Mouse (Mus musculus) left cerebral cortex, adult 18-20 months (tissue): ENCODE data around the gene Sema3g. TPM values are rescaled to one million over a fixed set of nuclear protein-coding genes. Genes with fewer than 3 reads are reported as not detected.

ENCODE experiments used
- DNase-seq, 2 experiments: peaks; one replicate each; pipeline ENCODE4 v3.0.0; 2021 to 2022; ENCODE audit warnings: low spot score in 2 of 2, mixed read lengths in 1 of 2
- long read RNA-seq, 2 experiments: library from polyadenylated mRNA; stranded (forward); transcript quantifications; one replicate each; pipeline ENCODE4 v2.0.0; 2021
- total RNA-seq, 2 experiments: library from RNA; stranded (reverse); gene quantifications; 2 replicates each; pipeline ENCODE4 v1.2.3; 2021

The Sema3g gene
- total RNA-seq: 1 to 10 TPM; 4.7 to 5.3 TPM
- long read RNA-seq, experiment 1, partial matches to known transcripts: 0 of 1 reads
- long read RNA-seq, experiment 1, other reads (novel, unspliced or antisense): 1 of 1 reads
- long read RNA-seq, experiment 2, partial matches to known transcripts: 1 of 2 reads
- long read RNA-seq, experiment 2, other reads (novel, unspliced or antisense): 1 of 2 reads

DNA sequence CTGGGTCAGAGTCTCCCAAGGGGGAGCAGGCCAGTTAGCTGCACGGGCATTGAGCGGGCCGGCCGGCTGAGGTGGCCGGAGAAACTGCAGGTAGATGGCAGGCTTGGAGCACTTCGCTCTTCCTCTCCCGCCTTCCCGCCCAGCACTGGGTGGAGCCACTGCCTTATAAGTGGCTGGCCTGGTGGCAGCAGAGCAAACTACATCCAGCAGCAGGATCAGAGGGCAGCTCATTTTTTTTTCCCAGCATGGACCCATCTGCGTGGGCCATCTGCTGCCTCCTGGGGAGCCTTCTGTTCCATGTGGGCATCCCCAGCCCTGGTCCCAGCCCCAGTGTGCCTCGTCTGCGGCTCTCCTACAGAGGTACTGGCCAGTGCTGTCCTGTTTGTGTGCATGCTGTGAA is at the start of gene Sema3g:
Sema3g (plus strand) TSS at position 195 of the 400 bp plus-strand sequence.
- DNase-seq: no peak

DNA sequence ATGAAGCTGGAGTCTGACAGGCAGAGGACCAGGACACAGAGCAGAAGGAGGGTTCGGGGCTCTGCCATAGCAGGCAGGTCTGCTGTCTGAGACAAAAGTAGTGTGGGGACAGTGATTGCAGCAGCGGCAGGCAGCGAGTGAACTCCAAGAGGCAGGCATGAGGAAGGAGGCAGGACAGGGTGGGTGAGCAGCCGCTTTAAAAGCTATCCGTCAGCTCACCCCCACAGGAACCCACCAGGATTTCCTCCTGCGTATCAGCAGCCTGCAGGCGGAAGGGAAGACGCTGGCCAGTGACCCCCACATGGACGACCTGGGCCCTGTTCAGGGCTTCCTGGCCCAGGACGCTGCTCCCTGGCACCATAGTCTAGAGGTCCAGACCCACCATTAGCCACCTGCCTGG is 49.2 kb upstream of the Sema3g start, which contains the start of gene Stab1:
Stab1 (minus strand) TSS at position 217 of the 400 bp plus-strand sequence.
- no peak for DNase-seq

- no peak for DNase-seq
Observed at GRCm38 (mm10) chr14:31169508-31169907, 48.2 kb upstream of the Sema3g start.

DNA sequence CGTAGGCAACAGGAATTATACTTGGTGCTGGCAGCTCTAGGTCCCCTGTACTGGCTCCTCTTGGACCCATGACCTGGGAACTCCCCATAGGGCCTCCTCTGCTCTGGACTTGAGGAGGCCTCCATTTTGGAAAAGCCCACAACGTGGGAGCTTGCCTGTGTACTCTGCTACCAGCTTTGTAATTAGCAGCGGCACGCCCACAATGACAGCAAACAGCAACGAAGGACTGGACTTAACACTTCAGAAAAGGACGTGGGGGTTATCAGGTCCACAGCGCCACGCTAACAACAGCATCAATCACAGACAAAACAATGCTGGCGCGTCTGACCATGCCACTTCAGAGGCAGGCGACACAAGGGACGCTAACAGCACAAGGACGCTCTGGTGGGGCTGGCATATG is 46.7 kb upstream of the Sema3g start:
- DNase-seq: no peak

- no peak for DNase-seq
Observed at GRCm38 (mm10) chr14:31171386-31171785, 46.3 kb upstream of the Sema3g start.

- DNase-seq: no peak
Observed at GRCm38 (mm10) chr14:31171821-31172220, 45.8 kb upstream of the Sema3g start.

DNA sequence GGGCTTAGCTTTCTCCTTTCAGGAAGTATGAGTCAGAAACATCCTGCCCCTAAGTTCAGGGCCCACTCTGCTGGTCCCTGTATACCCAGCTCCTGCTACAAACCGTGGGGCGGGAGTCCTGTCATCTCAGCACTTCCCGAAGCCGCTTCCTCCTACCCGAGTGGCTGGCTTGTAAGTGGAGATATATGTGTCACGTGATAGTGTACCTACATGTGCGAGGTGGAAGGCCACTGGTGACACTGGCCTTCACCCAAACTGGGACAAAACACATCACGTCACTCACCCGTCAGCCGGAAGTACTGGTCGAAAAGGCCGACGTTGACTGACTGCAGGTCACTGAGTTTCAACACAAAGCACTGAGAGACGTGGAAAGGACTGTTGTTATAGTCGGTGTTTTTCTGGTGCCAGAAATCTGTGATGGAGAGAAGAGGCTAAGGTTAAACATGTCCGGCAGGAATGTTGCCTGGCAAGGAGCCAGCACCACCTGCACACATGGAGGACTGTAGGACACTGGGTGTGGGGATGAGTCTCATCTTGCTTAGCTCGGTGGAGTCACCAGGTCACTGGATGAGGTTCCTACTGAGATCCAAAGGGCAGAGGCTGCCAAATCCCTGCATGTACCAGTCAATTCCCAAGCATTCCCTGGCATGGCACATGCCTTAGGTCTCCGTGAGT is 44.7 kb upstream of the Sema3g start:
- no peak for DNase-seq

DNA sequence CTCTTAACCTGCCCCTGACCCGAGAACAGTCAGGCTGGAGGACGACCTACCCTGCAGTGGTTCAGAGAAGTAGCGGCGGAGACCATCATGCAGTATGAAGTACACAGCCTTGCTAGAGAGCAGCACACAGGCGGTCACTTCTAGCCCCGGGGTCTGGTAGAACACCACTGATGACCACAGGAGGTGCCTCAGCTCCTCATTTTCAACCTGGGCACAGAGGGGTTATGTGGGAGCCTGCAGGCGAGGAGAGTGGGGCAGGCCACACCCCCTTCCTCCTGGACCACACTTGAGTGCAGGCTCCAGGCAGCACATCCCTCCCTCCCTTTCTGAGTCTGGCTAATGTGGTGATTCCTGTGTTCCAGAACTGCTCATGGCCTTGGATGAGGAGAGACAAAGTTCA is 44.1 kb upstream of the Sema3g start:
- no peak for DNase-seq

DNA sequence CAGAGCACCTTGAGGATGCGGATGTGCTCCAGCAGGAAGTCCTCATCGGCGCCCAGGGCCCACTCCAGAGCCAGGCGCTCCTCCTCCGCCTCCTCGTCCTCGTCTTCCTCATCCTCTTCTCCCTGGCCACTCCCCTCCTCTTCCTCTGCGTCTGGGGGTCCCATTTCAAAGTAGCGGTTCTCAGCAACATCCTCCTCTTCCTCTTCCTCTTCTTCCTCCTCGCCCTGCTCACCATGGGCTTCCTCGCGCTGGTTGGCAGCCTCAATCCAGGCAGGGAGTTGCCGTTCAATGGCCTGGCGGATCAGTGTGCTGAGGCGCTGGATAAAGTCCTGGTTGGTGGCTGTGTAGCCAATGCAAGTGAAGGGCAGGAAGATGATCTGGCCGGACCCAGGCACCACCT is 40.4 kb upstream of the Sema3g start:
- DNase-seq: no peak

GRCm38 (mm10) chr14:31177715-31178114 is 39.9 kb upstream of the Sema3g start:
- DNase-seq: no peak

- no peak for DNase-seq
Observed at GRCm38 (mm10) chr14:31179677-31180365, 37.8 kb upstream of the Sema3g start.

GRCm38 (mm10) chr14:31181512-31181911 is 36.1 kb upstream of the Sema3g start:
- DNase-seq: no peak

GRCm38 (mm10) chr14:31182786-31183290 is 34.8 kb upstream of the Sema3g start:
- DNase-seq: no peak

DNA sequence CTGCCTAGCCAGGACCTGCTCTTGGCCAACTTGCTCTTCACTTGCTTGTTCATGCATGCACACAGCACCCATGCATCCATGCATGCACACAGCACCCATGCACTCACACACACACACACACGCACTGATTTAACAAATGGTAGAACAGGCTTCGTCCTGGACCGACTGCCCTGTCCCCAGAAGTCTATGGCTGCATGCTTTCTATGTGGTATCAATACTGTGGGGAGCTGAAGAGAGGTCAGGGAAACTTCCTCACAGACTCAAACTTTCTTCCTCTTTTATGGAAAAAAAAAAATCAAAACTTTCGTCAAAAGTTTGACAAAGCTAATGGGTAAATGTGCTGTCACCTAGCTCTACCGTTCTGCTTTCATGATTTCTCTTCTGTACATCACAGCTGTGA is 34.1 kb upstream of the Sema3g start:
- DNase-seq: no peak

- DNase-seq: no peak
Observed at GRCm38 (mm10) chr14:31184195-31184594, 33.5 kb upstream of the Sema3g start.

DNA sequence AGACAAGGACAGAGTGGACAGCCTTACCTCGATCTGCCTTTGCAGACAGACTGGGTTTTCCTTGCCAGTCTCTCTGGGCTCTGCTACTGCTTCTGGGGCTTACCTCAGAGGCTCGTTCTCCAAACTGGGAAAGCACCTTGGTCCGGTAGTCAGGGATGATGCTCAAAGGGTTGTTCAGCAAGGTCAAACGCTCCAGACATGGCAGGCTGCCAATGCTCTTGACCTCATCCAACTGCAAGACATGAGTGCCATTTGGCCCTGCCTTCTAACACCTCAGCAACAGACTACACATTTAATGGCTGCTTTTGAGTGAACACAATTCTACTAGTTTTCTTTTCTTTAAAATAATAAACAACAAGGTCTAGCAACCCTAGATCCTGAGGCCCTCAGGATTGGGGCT is 31.0 kb upstream of the Sema3g start:
- DNase-seq: no peak

- no peak for DNase-seq
Observed at GRCm38 (mm10) chr14:31188771-31189181, 28.9 kb upstream of the Sema3g start.

DNA sequence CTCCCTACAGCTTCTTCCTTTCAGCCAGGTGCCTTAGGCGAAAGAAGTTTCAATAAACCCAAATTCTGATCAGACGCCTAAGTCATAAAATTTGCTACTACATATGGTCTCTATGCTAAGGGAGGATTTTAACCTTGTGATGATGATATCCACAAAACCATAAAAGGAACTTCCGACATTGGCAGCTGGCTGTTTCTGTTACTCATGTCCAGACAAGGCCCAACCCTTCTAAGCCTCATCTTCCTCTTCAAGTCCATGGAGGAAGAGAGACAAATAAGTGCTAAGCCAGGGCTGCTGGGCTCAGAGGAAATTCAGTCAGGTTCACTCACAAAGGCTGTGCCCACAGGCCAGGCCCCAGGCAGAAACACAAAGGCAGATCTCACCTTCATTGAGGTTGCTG is 28.3 kb upstream of the Sema3g start:
- DNase-seq: no peak

- DNase-seq: no peak
Observed at GRCm38 (mm10) chr14:31191936-31192335, 25.7 kb upstream of the Sema3g start.

- no peak for DNase-seq
Observed at GRCm38 (mm10) chr14:31193791-31194190, 23.9 kb upstream of the Sema3g start.

- no peak for DNase-seq
Observed at GRCm38 (mm10) chr14:31194441-31194840, 23.2 kb upstream of the Sema3g start.

DNA sequence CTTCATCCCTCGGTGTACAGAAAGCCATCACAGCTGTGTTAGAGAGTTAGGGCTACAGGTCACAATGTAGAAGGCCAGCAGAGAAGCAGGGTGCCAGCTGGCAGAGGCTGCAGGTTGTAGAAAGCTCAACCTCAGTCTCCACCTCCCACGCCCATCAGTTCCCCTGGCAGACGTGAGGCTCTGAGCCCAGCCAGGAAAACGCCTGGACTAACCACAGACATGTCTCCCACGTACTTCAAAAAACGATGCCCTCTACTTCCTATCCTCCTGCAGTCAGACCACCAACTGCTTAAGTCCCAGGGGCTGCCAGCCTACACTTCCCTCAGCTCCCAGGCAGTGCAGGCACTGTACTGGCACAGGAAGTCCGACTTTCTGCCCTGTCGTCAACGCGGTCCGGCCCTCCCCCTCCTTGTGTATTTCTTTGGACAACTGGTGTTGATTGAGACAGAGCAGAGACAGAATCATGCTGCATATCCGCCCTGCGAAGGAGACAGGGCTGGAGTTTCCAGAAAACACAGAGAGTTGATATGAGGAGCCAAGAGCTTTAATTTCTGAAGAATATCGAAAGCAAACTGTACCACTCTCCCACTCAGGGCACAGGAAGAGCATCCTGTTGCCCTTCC is 22.7 kb upstream of the Sema3g start:
- no peak for DNase-seq
